Mouse (Mus musculus) retina, postnatal 1 day (tissue): Measurements from ENCODE around the gene Helz2.
A peak's percentile ranks its signal among the peaks of the same experiment; 100 is the strongest.

Source experiments
- DNase-seq: peaks from one replicate; pipeline ENCODE4 v3.0.0-alpha.2; 2012

Helz2 gene

GRCm38 (mm10) chr2:181237251-181238014 is 4.4 kb downstream of the Helz2 start:
- no peak for DNase-seq

GRCm38 (mm10) chr2:181235681-181236566 is 5.9 kb downstream of the Helz2 start:
- no peak for DNase-seq

GRCm38 (mm10) chr2:181234680-181235079 is 7.1 kb downstream of the Helz2 start:
- DNase-seq, result no peak

GRCm38 (mm10) chr2:181233443-181233842 is 8.4 kb downstream of the Helz2 start:
- DNase-seq, result no peak

GRCm38 (mm10) chr2:181231171-181231570 is 10.7 kb downstream of the Helz2 start:
- DNase-seq, result no peak

- no peak for DNase-seq
Measured at GRCm38 (mm10) chr2:181228335-181228734, 13.5 kb downstream of the Helz2 start.

- no peak for DNase-seq
Measured at GRCm38 (mm10) chr2:181227122-181227521, 14.7 kb downstream of the Helz2 start.

GRCm38 (mm10) chr2:181224994-181225393 is 16.8 kb downstream of the Helz2 start:
- no peak for DNase-seq

- DNase-seq, result no peak
Measured at GRCm38 (mm10) chr2:181220361-181220760, 21.5 kb downstream of the Helz2 start.

GRCm38 (mm10) chr2:181219538-181220216 is 22.1 kb downstream of the Helz2 start, which contains the start of gene Fndc11:
Gene Fndc11, plus strand, starts transcription at chr2:181220013.
- DNase-seq, result peak; percentile 77

- no peak for DNase-seq
Measured at GRCm38 (mm10) chr2:181218881-181219485, 22.8 kb downstream of the Helz2 start.

GRCm38 (mm10) chr2:181216037-181216436 is 25.8 kb downstream of the Helz2 start:
- no peak for DNase-seq

- peak; percentile 56 for DNase-seq
Measured at GRCm38 (mm10) chr2:181213021-181213445, 28.8 kb downstream of the Helz2 start, which contains the start of gene Srms. Gene Srms, minus strand, starts transcription at chr2:181213185.

GRCm38 (mm10) chr2:181212389-181213020 is 29.3 kb downstream of the Helz2 start:
- DNase-seq, result no peak

- DNase-seq, result no peak
Measured at GRCm38 (mm10) chr2:181206118-181206517, 35.7 kb downstream of the Helz2 start.

- no peak for DNase-seq
Measured at GRCm38 (mm10) chr2:181205678-181206077, 36.1 kb downstream of the Helz2 start.

GRCm38 (mm10) chr2:181202886-181203285 is 38.9 kb downstream of the Helz2 start:
- DNase-seq, result no peak

- DNase-seq, result no peak
Measured at GRCm38 (mm10) chr2:181202422-181202821, 39.4 kb downstream of the Helz2 start, which contains the start of gene Ptk6. Gene Ptk6, minus strand, starts transcription at chr2:181202789.

GRCm38 (mm10) chr2:181201606-181202005 is 40.2 kb downstream of the Helz2 start:
- DNase-seq, result no peak

- no peak for DNase-seq
Measured at GRCm38 (mm10) chr2:181196628-181197300, 45.1 kb downstream of the Helz2 start.

- no peak for DNase-seq
Measured at GRCm38 (mm10) chr2:181193044-181193443, 48.8 kb downstream of the Helz2 start.
